Mouse (Mus musculus) right cerebral cortex, postnatal 4 days (tissue): ENCODE data around the gene Asic3.
A peak's percentile ranks its signal among the peaks of the same experiment; 100 is the strongest.
"Not testable (repeated sequence)": the region's sequence is repeated elsewhere in the genome, so short reads cannot be mapped to it uniquely, and the experiment has no call there.

Experiments
- DNase-seq: peaks from one replicate; pipeline ENCODE4 v3.0.0-alpha.2; 2022

The Asic3 gene

DNA sequence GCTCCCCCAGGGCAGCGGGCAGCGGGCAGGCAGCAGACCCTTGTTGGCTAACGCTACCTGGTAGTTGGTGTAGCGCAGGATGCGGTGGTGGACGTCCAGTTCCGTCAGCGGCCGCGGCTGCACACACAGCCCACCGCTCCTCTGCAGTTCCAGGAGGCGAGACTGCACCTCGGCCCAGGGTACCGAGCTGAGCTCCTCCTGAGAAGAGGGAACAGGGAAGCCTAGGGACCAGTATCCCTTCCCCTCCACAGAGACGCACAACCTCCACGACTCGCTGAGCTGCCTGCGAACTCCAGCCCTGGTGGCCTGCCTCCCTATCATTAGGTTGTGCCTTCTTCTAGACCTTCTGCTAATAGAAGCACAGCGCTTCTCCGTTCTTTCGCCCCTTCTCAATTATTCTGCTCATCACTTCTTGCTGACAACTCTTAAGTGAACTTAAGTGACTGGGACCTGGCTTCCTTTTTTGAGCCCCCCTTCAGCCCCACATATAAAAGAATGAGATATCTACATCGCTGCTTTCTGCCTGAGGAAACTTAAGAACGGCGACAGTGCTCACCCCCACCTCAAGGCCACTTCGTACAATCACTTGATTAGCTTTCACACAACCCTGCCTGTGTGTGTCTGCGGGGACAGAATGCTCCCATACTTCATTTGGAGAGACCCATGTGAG lies 24.8 kb upstream of the Asic3 start:
- DNase-seq = no peak

DNA sequence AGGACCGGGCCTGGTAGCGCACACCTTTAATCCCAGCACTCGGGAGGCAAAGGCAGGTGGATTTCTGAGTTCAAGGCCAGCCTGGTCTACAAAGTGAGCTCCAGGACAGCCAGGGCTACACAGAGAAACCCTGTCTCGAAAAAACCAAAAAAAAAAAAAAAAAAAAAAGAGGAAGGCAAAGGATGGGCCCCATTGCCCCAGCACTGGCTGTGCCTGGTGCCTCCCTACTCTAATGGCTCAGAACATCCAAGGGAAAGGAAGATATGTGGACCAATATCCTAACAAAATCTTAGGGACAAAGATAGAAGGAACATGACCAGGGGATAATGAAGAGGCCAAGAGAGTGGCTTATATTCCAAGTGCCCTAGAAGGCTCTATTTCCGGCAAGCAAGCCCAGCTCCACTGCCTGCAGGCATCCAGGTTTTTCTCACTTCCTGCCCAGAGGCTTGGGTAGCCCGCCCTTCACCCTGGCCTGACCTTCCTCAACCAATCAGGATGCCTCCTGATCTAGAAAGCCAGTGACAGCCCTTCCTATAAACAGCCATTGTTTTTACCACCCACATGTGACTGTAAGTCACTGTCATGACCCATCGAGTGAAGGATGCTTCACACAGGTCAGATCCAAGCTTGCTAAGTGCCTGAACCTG lies 24.1 kb upstream of the Asic3 start:
- DNase-seq = no peak

DNA sequence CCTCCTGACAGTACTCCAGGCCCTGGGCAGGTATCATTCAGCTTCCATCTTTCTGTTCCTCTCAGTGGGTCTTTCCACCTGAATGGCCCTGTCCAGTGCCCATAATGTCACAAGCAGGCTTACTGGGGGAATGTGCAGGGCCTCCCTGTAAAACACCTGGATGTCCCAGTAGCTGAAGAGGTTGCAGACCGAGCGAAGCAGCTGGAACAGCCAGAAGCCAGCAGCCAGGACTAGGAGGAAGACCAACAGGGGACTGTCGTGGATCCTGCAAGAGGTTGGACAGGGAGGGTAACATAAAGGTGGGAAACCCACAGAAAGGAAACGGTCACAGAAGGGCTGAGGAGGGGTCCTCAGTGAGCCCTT lies 23.6 kb upstream of the Asic3 start:
- no peak for DNase-seq

DNA sequence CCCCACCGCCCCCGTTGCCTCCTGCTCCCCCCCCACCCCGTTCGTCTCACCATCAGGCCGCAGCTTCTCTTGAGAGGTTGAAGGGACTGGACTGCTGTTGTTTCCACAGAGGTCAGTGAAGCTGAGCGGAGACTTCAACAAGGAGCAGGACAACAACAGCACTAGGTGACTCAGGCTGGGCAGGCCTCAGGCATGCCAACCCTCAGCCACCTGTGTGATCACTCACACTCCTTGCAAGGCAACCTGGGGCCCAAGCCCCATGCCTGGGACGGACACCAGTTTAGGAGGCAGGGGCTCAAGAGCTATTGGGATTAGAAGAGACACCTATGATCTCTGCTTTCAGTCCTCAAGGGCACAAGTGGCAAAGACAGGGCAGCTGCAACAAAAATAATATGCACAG lies 21.3 kb upstream of the Asic3 start, which contains the start of gene Atg9b:
TSS of gene Atg9b (minus strand) at position 280 of the 400 bp plus-strand sequence.
- DNase-seq = no peak

DNA sequence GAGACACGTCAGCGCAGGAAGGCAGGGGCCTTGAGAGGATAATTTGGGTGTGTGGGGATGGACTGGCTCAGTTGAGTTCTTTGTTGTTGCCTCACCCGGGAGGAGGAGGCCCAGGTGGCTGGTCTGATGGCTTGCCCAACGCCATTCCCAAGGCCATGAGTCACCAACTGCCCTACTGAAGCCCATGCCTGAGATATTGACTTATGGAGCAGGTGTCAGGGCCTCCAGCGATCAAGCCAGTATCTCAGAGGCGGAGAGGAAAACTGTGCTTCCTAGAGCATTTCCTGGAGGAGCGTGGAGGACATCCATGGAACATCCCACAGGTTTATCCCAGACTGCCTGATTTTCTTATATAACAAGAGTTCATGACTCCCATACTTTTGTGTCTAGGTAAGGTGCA lies 20.5 kb upstream of the Asic3 start:
- no peak for DNase-seq

GRCm38 (mm10) chr5:24393392-24393997 lies 19.7 kb upstream of the Asic3 start, which contains the start of gene Abcb8:
TSS of gene Abcb8 (plus strand) at chr5:24393663.
- peak; percentile 78 for DNase-seq

- peak; percentile 88 for DNase-seq
Observed at GRCm38 (mm10) chr5:24394165-24394894, 18.9 kb upstream of the Asic3 start.

DNA sequence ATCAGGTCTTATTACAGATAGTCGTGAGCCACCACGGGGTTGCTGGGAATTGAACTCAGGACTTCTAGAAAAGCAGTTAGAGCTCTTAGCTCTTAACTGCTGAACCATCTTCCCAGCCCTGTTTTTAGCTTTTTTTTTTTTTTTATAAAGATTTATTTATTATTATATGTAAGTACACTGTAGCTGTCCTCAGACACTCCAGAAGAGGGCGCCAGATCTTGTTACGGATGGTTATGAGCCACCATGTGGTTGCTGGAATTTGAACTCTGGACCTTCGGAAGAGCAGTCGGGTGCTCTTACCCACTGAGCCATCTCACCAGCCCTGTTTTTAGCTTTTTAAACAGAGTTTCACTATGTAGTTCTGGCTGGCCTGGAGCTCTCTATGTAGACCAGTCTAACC lies 16.9 kb upstream of the Asic3 start:
- DNase-seq = not testable (repeated sequence)

GRCm38 (mm10) chr5:24399686-24400085 lies 13.5 kb upstream of the Asic3 start:
- DNase-seq = no peak

DNA sequence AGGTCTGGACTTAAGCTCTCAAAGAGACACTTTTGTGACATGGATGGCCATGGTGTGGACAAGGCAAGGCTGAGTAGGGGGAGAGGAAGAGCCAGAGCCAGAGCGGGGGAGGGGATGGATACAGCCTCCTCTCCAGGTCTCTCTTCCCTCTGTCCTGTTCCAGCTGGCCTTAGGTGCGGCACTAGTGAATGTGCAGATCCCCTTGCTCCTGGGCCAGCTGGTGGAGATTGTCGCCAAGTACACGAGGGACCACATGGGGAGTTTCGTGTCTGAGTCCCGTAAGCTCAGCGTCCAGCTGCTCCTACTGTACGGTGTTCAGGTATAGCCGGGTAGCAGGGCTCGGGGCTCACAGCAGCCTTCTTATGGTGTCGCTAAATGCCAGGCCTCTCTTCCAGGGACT lies 12.8 kb upstream of the Asic3 start:
- DNase-seq = no peak

DNA sequence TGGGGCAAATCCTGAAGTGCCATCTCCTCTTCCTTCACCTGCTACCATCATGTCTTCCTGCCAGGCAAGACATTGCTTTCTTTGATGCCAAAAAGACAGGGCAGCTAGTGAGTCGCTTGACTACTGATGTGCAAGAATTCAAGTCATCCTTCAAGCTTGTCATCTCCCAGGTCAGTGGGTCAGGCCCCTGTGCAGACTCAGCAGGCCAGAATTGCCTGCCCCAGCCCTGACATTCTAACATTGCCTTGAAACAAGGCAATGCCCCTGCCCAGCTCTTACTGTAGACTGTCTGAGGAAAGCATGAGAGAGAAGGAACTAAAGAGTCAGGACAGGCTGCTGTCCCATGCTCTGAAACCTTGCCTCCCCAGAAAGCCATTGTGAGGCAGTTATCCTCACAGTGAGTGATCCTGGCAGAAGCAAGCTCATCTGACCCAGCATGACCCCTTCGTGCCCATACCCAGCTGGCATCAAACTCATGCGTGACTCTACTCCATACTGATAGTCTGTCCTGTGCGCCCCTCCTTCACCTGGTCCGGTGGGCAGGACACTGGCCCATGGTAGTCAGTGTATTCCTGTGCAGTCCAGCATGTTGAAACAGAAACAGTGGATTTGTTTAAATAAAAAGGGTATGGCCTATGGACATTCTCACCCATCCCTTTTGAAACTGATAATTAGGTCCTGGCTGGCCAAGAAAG lies 12.1 kb upstream of the Asic3 start:
- DNase-seq = no peak

DNA sequence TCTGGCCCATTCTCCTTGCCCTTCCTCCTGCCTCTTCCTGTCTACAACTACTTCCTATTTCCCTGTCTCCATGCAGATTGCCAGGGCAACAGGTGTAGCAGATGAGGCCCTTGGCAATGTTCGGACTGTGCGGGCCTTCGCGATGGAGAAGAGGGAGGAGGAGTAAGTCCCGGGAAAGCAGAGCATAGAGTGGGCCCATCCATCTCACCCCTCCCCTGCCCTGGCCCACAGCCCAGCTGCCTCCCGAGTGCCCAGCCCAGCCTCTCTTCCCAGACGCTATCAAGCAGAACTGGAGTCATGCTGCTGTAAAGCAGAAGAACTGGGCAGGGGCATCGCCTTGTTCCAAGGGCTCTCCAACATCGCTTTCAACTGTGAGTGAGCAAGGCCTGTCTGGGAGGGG lies 11.2 kb upstream of the Asic3 start:
- no peak for DNase-seq

- DNase-seq = no peak
Observed at GRCm38 (mm10) chr5:24404594-24405360, 8.4 kb upstream of the Asic3 start.

- DNase-seq = no peak
Observed at GRCm38 (mm10) chr5:24405389-24405876, 7.8 kb upstream of the Asic3 start.

GRCm38 (mm10) chr5:24408651-24409050 lies 4.5 kb upstream of the Asic3 start:
- no peak for DNase-seq

- DNase-seq = no peak
Observed at GRCm38 (mm10) chr5:24409466-24409865, 3.7 kb upstream of the Asic3 start.

DNA sequence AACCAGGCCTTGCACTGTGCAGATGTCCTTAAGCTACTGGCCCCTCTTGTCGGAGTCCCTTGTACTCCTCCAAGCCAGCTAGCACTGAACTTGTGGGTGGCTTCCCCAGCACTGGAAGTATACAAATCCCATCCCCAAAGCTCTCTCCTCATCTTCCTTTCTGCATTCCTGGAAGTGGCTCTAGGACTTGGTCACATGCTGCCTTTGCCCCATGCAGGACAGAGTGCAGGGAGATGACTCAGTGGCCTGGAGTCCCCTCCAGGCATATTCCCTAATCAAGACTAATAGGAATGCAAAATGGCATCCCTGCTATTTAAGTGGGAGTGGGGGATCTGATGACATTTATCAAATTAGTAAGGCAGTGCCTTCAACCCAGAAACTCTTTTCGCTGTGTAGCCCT lies 1.1 kb upstream of the Asic3 start:
- DNase-seq = no peak

DNA sequence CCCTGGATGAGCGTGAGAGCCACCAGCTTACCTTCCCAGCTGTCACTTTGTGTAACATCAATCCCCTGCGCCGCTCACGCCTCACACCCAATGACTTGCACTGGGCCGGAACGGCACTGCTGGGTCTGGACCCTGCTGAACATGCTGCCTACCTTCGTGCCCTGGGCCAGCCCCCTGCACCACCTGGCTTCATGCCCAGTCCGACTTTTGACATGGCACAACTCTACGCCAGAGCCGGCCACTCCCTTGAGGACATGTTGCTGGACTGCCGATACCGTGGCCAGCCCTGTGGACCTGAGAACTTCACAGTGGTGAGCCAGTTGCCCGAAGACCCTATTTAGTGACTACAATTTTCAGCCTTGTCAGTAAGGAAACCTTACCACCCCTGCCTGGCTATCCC lies 746 bp downstream of the Asic3 start:
- no peak for DNase-seq

- peak; percentile 67 for DNase-seq
Observed at GRCm38 (mm10) chr5:24416222-24416736, 3.1 kb downstream of the Asic3 start.

DNA sequence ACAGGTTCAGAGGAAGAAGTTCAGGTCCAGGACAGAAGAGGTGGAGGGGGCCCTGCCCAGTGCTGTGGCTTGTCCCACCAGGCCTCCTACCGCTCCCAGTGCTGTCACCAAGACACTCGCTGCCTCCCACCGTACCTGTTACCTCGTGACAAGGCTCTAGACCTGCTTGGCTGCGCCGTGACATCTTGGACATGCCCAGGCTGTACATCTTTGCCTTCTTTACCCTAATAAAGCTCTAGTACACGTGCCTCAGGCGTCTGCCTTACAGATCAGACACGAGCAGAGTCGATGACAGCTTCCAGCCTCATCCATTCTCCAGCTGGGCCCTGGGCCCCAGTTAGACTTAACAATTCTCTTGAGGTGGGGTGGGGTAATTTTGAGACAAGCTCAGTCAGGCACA lies 4.4 kb downstream of the Asic3 start:
- no peak for DNase-seq

DNA sequence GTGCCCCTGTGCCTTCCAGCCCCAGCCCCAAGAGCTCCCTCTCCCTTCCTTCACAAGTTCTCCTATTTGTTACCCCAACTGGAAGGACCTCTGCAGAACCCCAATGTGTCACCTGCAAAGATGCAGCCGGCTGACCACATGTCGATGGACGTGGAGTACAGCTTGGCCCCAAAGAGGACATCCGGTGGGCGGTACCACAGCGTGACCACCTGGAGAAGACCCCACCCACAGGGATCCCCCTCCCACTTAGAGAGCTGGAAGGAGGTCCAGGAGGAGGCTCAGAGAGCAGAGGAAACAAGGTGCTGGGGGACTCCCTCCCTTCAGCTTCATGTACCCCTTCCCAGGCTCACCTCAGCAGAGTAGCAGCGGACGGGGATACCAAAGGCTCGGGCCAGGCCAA lies 7.2 kb downstream of the Asic3 start:
- DNase-seq = no peak
